Mouse (Mus musculus): ENCODE data around the gene Otp.
A peak's percentile ranks its signal among the peaks of the same experiment; 100 is the strongest.

The Otp gene

GRCm38 (mm10) chr13:94875396-94875880 lies at the start of gene Otp:
TSS of gene Otp (plus strand) at chr13:94875602.
- peak; percentile 81 for DNase-seq (ENCODE audit: low spot score)

- DNase-seq (ENCODE audit: low spot score), result no peak
Observed at GRCm38 (mm10) chr13:94826389-94826788, 49.0 kb upstream of the Otp start.

GRCm38 (mm10) chr13:94826986-94827385 lies 48.4 kb upstream of the Otp start:
- DNase-seq (ENCODE audit: low spot score), result no peak

GRCm38 (mm10) chr13:94827847-94828246 lies 47.6 kb upstream of the Otp start:
- DNase-seq (ENCODE audit: low spot score), result no peak

- no peak for DNase-seq (ENCODE audit: low spot score)
Observed at GRCm38 (mm10) chr13:94838047-94838720, 37.2 kb upstream of the Otp start.

GRCm38 (mm10) chr13:94838756-94839337 lies 36.6 kb upstream of the Otp start:
- no peak for DNase-seq (ENCODE audit: low spot score)

- no peak for DNase-seq (ENCODE audit: low spot score)
Observed at GRCm38 (mm10) chr13:94843236-94843635, 32.2 kb upstream of the Otp start.

- no peak for DNase-seq (ENCODE audit: low spot score)
Observed at GRCm38 (mm10) chr13:94847870-94848269, 27.5 kb upstream of the Otp start.

- no peak for DNase-seq (ENCODE audit: low spot score)
Observed at GRCm38 (mm10) chr13:94849351-94849750, 26.1 kb upstream of the Otp start.

GRCm38 (mm10) chr13:94858016-94858575 lies 17.3 kb upstream of the Otp start:
- DNase-seq (ENCODE audit: low spot score), result no peak

GRCm38 (mm10) chr13:94859256-94859655 lies 16.1 kb upstream of the Otp start:
- DNase-seq (ENCODE audit: low spot score), result no peak

- DNase-seq (ENCODE audit: low spot score), result no peak
Observed at GRCm38 (mm10) chr13:94862491-94863230, 12.7 kb upstream of the Otp start.

- DNase-seq (ENCODE audit: low spot score), result no peak
Observed at GRCm38 (mm10) chr13:94866906-94867305, 8.5 kb upstream of the Otp start.

GRCm38 (mm10) chr13:94867772-94868171 lies 7.6 kb upstream of the Otp start:
- DNase-seq (ENCODE audit: low spot score), result no peak

GRCm38 (mm10) chr13:94868478-94868950 lies 6.9 kb upstream of the Otp start:
- peak; percentile 80 for DNase-seq (ENCODE audit: low spot score)

- DNase-seq (ENCODE audit: low spot score), result peak; percentile 57
Observed at GRCm38 (mm10) chr13:94869541-94869940, 5.9 kb upstream of the Otp start.

GRCm38 (mm10) chr13:94870071-94870460 lies 5.3 kb upstream of the Otp start:
- peak; percentile 48 for DNase-seq (ENCODE audit: low spot score)

- DNase-seq (ENCODE audit: low spot score), result peak; percentile 60
Observed at GRCm38 (mm10) chr13:94870461-94871186, 4.8 kb upstream of the Otp start.

- DNase-seq (ENCODE audit: low spot score), result peak; percentile 57
Observed at GRCm38 (mm10) chr13:94871806-94872320, 3.5 kb upstream of the Otp start.

- no peak for DNase-seq (ENCODE audit: low spot score)
Observed at GRCm38 (mm10) chr13:94872439-94872838, 3.0 kb upstream of the Otp start.

All from embryo, embryonic 10.5 days (tissue).